Mouse (Mus musculus): ENCODE data around the gene Gpr18. TPM values are rescaled to one million over a fixed set of nuclear protein-coding genes. Genes with fewer than 3 reads are reported as not detected.
"Not testable (repeated sequence)": the region's sequence is repeated elsewhere in the genome, so short reads cannot be mapped to it uniquely, and the experiment has no call there.

Gene Gpr18
- polyA plus RNA-seq, 1 experiment from 2014 or later = 0.08 TPM

GRCm38 (mm10) chr14:121877640-121878039, 37.9 kb downstream of the Gpr18 start:
- 32% methylated on average over 8 of the region's 8 CpGs for WGBS
- TF ChIP-seq CTCF (IDR thresholded peaks at IDR 0.05; ENCODE audit: low read depth) = no peak
- DNase-seq (ENCODE audit: low spot score) (no peak), ATAC-seq (replicated peaks; ENCODE audit: low FRiP score, low read depth) (no peak)
- H3K4me1 ChIP-seq (replicated peaks; ENCODE audit: insufficient read depth, low read length) = peaks cover 4% of the 10 kb centered on the region; the same call in 1 of the 2 replicates
- H3K4me2 ChIP-seq (ENCODE audit: low read length) = peak overlapping the region; percentile 98
- H3K9ac ChIP-seq (ENCODE audit: low read depth, low read length) = peak overlapping the region; percentile 92; the same call in 1 of the 2 replicates
- H3K36me3 ChIP-seq (ENCODE audit: insufficient read depth, low read length) = no peaks in the 10 kb centered on the region
- peak overlapping the region; percentile 98 for H3K4me3 ChIP-seq (replicated peaks; ENCODE audit: low read depth, low read length)
- no peaks in the 10 kb centered on the region for H3K27me3 ChIP-seq (ENCODE audit: insufficient read depth, low read length)
- peak overlapping the region; percentile 95 for H3K27ac ChIP-seq
- no peaks in the 10 kb centered on the region for H3K9me3 ChIP-seq (replicated peaks; ENCODE audit: low read length)

GRCm38 (mm10) chr14:121876860-121877259, 38.7 kb downstream of the Gpr18 start:
- Histone ChIP-seq H3K36me3 (ENCODE audit: insufficient read depth, low read length) (no peaks in the 10 kb centered on the region), H3K9me3 (replicated peaks; ENCODE audit: low read length) (no peaks in the 10 kb centered on the region), H3K9ac (ENCODE audit: low read depth, low read length) (no peak overlapping the region), H3K4me3 (replicated peaks; ENCODE audit: low read depth, low read length) (no peak overlapping the region), H3K27me3 (ENCODE audit: insufficient read depth, low read length) (no peaks in the 10 kb centered on the region), H3K27ac (no peak overlapping the region), H3K4me1 (replicated peaks; ENCODE audit: insufficient read depth, low read length) (peaks cover 4% of the 10 kb centered on the region; the same call in 1 of the 2 replicates), H3K4me2 (ENCODE audit: low read length) (no peak overlapping the region)
- ATAC-seq (replicated peaks; ENCODE audit: low FRiP score, low read depth) (no peak), DNase-seq (ENCODE audit: low spot score) (no peak)
- 81% methylated on average over 2 of the region's 2 CpGs for WGBS
- TF ChIP-seq CTCF (IDR thresholded peaks at IDR 0.05; ENCODE audit: low read depth) = no peak

GRCm38 (mm10) chr14:121876190-121876589, 39.4 kb downstream of the Gpr18 start:
- H3K27ac ChIP-seq; ATAC-seq (replicated peaks; ENCODE audit: low FRiP score, low read depth); H3K9me3 ChIP-seq (replicated peaks; ENCODE audit: low read length); DNase-seq (ENCODE audit: low spot score); H3K36me3 ChIP-seq (ENCODE audit: insufficient read depth, low read length); H3K9ac ChIP-seq (ENCODE audit: low read depth, low read length); H3K4me2 ChIP-seq (ENCODE audit: low read length); H3K27me3 ChIP-seq (ENCODE audit: insufficient read depth, low read length); H3K4me3 ChIP-seq (replicated peaks; ENCODE audit: low read depth, low read length); H3K4me1 ChIP-seq (replicated peaks; ENCODE audit: insufficient read depth, low read length): not testable (repeated sequence)
- WGBS = 69% methylated on average over 2 of the region's 2 CpGs

GRCm38 (mm10) chr14:121873646-121874045, 41.9 kb downstream of the Gpr18 start:
- Histone ChIP-seq H3K4me3 (replicated peaks; ENCODE audit: low read depth, low read length) (no peak overlapping the region), H3K36me3 (ENCODE audit: insufficient read depth, low read length) (no peaks in the 10 kb centered on the region), H3K9ac (ENCODE audit: low read depth, low read length) (no peak overlapping the region), H3K9me3 (replicated peaks; ENCODE audit: low read length) (no peaks in the 10 kb centered on the region), H3K4me2 (ENCODE audit: low read length) (no peak overlapping the region), H3K27me3 (ENCODE audit: insufficient read depth, low read length) (no peaks in the 10 kb centered on the region), H3K27ac (no peak overlapping the region), H3K4me1 (replicated peaks; ENCODE audit: insufficient read depth, low read length) (no peaks in the 10 kb centered on the region)
- ATAC-seq (replicated peaks; ENCODE audit: low FRiP score, low read depth) = no peak
- no peak for DNase-seq (ENCODE audit: low spot score)
- 86% methylated on average over 4 of the region's 4 CpGs for WGBS
- TF ChIP-seq CTCF (IDR thresholded peaks at IDR 0.05; ENCODE audit: low read depth) = no peak

GRCm38 (mm10) chr14:121873172-121873571, 42.4 kb downstream of the Gpr18 start:
- H3K4me1 ChIP-seq (replicated peaks; ENCODE audit: insufficient read depth, low read length) = no peaks in the 10 kb centered on the region
- no peak overlapping the region for H3K4me2 ChIP-seq (ENCODE audit: low read length)
- H3K4me3 ChIP-seq (replicated peaks; ENCODE audit: low read depth, low read length) = no peak overlapping the region
- no peaks in the 10 kb centered on the region for H3K9me3 ChIP-seq (replicated peaks; ENCODE audit: low read length)
- WGBS = 77% methylated on average over 2 of the region's 2 CpGs
- DNase-seq (ENCODE audit: low spot score) = no peak
- no peaks in the 10 kb centered on the region for H3K36me3 ChIP-seq (ENCODE audit: insufficient read depth, low read length)
- no peak overlapping the region for H3K27ac ChIP-seq
- TF ChIP-seq CTCF (IDR thresholded peaks at IDR 0.05; ENCODE audit: low read depth) = no peak
- ATAC-seq (replicated peaks; ENCODE audit: low FRiP score, low read depth) = no peak
- no peak overlapping the region for H3K9ac ChIP-seq (ENCODE audit: low read depth, low read length)
- no peaks in the 10 kb centered on the region for H3K27me3 ChIP-seq (ENCODE audit: insufficient read depth, low read length)

- H3K36me3 ChIP-seq (ENCODE audit: insufficient read depth, low read length) = no peaks in the 10 kb centered on the region
- no peaks in the 10 kb centered on the region for H3K4me1 ChIP-seq (replicated peaks; ENCODE audit: insufficient read depth, low read length)
- DNase-seq (ENCODE audit: low spot score) = no peak
- no peaks in the 10 kb centered on the region for H3K9me3 ChIP-seq (replicated peaks; ENCODE audit: low read length)
- H3K4me2 ChIP-seq (ENCODE audit: low read length) = no peak overlapping the region
- no peak for ATAC-seq (replicated peaks; ENCODE audit: low FRiP score, low read depth)
- no peak overlapping the region for H3K4me3 ChIP-seq (replicated peaks; ENCODE audit: low read depth, low read length)
- H3K27ac ChIP-seq = no peak overlapping the region
- no peak overlapping the region for H3K9ac ChIP-seq (ENCODE audit: low read depth, low read length)
- H3K27me3 ChIP-seq (ENCODE audit: insufficient read depth, low read length) = no peaks in the 10 kb centered on the region
- TF ChIP-seq CTCF (IDR thresholded peaks at IDR 0.05; ENCODE audit: low read depth) = no peak
- WGBS = 83% methylated on average over 1 of the region's 1 CpGs
Measured at GRCm38 (mm10) chr14:121872760-121873159, 42.8 kb downstream of the Gpr18 start.

GRCm38 (mm10) chr14:121869111-121869510, 46.5 kb downstream of the Gpr18 start:
- 78% methylated on average over 1 of the region's 1 CpGs for WGBS
- ATAC-seq (replicated peaks; ENCODE audit: low FRiP score, low read depth) (no peak), DNase-seq (ENCODE audit: low spot score) (no peak)
- Histone ChIP-seq H3K27ac (no peak overlapping the region), H3K4me1 (replicated peaks; ENCODE audit: insufficient read depth, low read length) (no peaks in the 10 kb centered on the region), H3K36me3 (ENCODE audit: insufficient read depth, low read length) (no peaks in the 10 kb centered on the region), H3K27me3 (ENCODE audit: insufficient read depth, low read length) (no peaks in the 10 kb centered on the region), H3K4me3 (replicated peaks; ENCODE audit: low read depth, low read length) (no peak overlapping the region), H3K9ac (ENCODE audit: low read depth, low read length) (no peak overlapping the region), H3K9me3 (replicated peaks; ENCODE audit: low read length) (no peaks in the 10 kb centered on the region), H3K4me2 (ENCODE audit: low read length) (no peak overlapping the region)
- TF ChIP-seq CTCF (IDR thresholded peaks at IDR 0.05; ENCODE audit: low read depth) = no peak
